Mouse (Mus musculus): ENCODE data around the gene Gphb5. TPM values are rescaled to one million over a fixed set of nuclear protein-coding genes. Genes with fewer than 3 reads are reported as not detected.
A peak's percentile ranks its signal among the peaks of the same experiment; 100 is the strongest.

Gphb5 gene
- total RNA-seq, 2 experiments from 2014 or later = not detected

DNA sequence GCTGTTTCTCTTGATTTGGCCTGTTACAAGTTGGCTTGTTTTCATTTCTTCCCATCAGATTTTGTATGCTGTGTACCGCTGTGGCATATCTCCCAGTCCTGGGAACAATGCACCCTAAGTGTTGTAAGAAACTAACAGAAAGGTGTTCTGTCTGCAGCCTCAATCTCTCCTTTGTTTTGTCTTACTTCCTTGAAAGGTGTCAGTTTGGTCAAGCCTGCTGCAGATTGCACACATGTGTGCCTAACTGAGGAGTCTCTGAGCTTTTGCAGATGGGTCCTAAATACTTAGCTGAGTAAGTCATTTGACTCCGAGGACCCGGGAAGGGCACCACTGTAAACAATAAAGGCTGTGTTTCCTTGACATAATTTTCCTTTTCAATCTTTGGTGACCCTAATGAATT lies 20.0 kb downstream of the Gphb5 start:
- intact Hi-C loops (cut with DNase I) = no loop called here
- DNase-seq = no peak

- intact Hi-C loops (cut with DNase I) = no loop called here
- no peak for DNase-seq
Measured at GRCm38 (mm10) chr12:75394011-75394773, 22.4 kb downstream of the Gphb5 start.

DNA sequence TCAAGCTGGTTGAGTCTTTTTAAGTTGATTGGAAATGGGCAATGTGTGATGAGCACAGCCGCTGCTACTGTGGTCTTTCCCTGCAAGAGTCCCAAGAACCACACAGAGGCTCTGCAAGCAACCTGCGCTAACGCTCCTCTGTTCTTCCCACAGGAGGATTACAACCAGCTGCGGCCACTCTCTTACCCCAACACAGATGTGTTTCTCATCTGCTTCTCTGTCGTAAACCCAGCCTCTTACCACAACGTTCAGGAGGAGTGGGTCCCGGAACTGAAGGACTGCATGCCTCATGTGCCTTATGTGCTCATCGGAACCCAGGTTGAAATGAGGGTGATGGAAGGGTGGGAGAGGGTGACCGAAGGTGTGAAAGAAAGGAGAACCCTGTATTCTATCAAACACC lies 25.1 kb downstream of the Gphb5 start:
- DNase-seq = no peak
- intact Hi-C loops (cut with DNase I) = loop anchor here (1.0 kb wide), 1 partner anchor 111 kb away; no protein-coding TSS in a partner anchor

GRCm38 (mm10) chr12:75389308-75390135 lies 27.1 kb downstream of the Gphb5 start:
- intact Hi-C loops (cut with DNase I) = loop anchor here (5.0 kb wide), 3 partner anchors 202 to 1067 kb away; no protein-coding TSS in a partner anchor
- DNase-seq = peak in 1 of 2 experiments; percentile 51

- intact Hi-C loops (cut with DNase I) = loop anchor here (5.0 kb wide), 3 partner anchors 201 to 1066 kb away; no protein-coding TSS in a partner anchor
- no peak for DNase-seq
Measured at GRCm38 (mm10) chr12:75388521-75388920, 28.1 kb downstream of the Gphb5 start.

DNA sequence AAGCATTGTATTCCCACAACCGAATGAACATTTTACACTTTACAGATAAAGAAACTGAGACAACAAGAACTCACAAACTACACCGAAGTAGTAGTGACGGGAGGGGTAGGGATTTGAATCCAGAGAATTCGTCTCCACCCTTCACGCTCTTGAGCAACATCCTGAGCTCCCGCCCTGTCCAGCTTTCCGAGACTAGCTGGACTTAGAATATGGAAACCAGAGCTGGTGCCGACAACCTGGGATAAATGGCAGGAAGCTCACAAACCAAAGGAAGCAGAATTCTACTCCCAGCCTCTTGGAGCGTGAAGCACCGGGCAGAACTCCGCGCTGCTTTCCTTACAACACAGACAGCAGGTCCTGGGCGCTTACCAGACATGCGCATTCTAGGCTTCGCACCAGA lies 28.7 kb downstream of the Gphb5 start:
- intact Hi-C loops (cut with DNase I) = loop anchor here (5.0 kb wide), 3 partner anchors 201 to 1066 kb away; no protein-coding TSS in a partner anchor
- peak in 1 of 2 experiments; percentile 13 for DNase-seq

GRCm38 (mm10) chr12:75387156-75387555 lies 29.4 kb downstream of the Gphb5 start:
- intact Hi-C loops (cut with DNase I) = loop anchor here (5.0 kb wide), 3 partner anchors 200 to 1065 kb away; no protein-coding TSS in a partner anchor
- DNase-seq = no peak

GRCm38 (mm10) chr12:75386731-75387130 lies 29.9 kb downstream of the Gphb5 start:
- intact Hi-C loops (cut with DNase I) = loop anchor here (5.0 kb wide), 3 partner anchors 199 to 1064 kb away; no protein-coding TSS in a partner anchor
- DNase-seq = no peak

DNA sequence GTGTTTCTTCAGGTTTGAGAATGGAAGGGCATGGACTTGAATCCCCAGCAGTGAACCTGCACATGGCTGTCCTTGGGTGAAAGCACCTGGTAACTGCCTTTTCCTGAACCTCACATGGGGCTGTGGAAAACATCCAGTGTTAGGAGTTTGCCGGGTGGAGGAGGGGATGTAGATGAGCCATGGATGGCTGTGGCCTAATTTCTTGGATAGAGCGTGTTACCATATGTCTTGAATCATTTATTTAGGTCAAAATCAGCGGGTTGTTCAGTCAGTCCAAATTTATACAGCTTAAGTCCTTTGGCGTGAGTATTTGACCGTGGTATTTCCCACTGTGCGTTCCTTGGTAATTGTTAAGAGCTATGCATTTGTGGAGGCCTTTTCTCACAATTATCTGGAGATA lies 40.5 kb downstream of the Gphb5 start:
- DNase-seq = no peak
- intact Hi-C loops (cut with DNase I) = no loop called here

GRCm38 (mm10) chr12:75375060-75375459 lies 41.5 kb downstream of the Gphb5 start:
- DNase-seq = no peak
- intact Hi-C loops (cut with DNase I) = no loop called here

- intact Hi-C loops (cut with DNase I) = no loop called here
- DNase-seq = no peak
Measured at GRCm38 (mm10) chr12:75374437-75374836, 42.1 kb downstream of the Gphb5 start.

GRCm38 (mm10) chr12:75369418-75369851 lies 47.1 kb downstream of the Gphb5 start:
- intact Hi-C loops (cut with DNase I) = loop anchor here (5.0 kb wide), 1 partner anchor 62 kb away; the partner anchor contains the start of gene Rhoj
- peak; percentile 37 to 38 for DNase-seq

GRCm38 (mm10) chr12:75368527-75368926 lies 48.1 kb downstream of the Gphb5 start:
- intact Hi-C loops (cut with DNase I) = loop anchor here (5.0 kb wide), 1 partner anchor 61 kb away; the partner anchor contains the start of gene Rhoj
- DNase-seq = peak; percentile 40 to 48

- intact Hi-C loops (cut with DNase I) = loop anchor here (5.0 kb wide), 1 partner anchor 60 kb away; the partner anchor contains the start of gene Rhoj
- no peak for DNase-seq
Measured at GRCm38 (mm10) chr12:75367371-75367770, 49.2 kb downstream of the Gphb5 start.

GRCm38 (mm10) chr12:75365621-75366124 lies 50.9 kb downstream of the Gphb5 start:
- DNase-seq = no peak
- intact Hi-C loops (cut with DNase I) = loop anchor here (2.0 to 5.0 kb wide), 2 partner anchors 58 to 59 kb away; partner anchors contain the start of gene Rhoj

- DNase-seq = no peak
- intact Hi-C loops (cut with DNase I) = loop anchor here (2.0 kb wide), 1 partner anchor 60 kb away; no protein-coding TSS in a partner anchor
Measured at GRCm38 (mm10) chr12:75364416-75364815, 52.2 kb downstream of the Gphb5 start.

DNA sequence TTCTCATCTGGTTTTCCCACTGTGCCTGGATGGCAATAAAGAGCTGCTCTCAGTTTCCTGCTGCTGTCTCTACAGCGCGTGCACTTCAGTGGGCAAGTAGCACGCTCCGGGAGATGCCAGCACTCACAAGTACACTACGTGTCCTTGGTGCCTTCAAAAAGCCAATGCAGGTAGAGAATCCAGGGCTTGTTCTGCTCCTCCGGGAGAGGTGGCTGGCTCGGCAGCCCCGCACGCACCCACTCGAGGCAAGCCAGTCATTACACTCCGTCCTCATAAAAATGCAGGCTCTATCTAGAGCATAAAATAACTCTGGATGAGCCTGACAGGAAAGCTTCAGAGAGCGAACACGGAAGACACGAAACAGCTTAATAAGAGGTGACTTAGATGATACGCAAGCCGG lies 54.1 kb downstream of the Gphb5 start:
- DNase-seq = no peak
- intact Hi-C loops (cut with DNase I) = no loop called here
